Mouse (Mus musculus) frontal cortex, postnatal 10 days (tissue): ENCODE measurements at regions not wholly inside any gene's neighbourhood (a gene's known extent, or its start where the extent isn't known, plus 50 kb on each side); places are given as distances from the start of the nearest gene placed in this dataset.

Source experiments
- DNase-seq, 2 experiments: peaks; one replicate each; pipeline ENCODE4 v3.0.0; 2022; ENCODE audit warnings: low spot score in 2 of 2, mixed read lengths in 1 of 2

DNA sequence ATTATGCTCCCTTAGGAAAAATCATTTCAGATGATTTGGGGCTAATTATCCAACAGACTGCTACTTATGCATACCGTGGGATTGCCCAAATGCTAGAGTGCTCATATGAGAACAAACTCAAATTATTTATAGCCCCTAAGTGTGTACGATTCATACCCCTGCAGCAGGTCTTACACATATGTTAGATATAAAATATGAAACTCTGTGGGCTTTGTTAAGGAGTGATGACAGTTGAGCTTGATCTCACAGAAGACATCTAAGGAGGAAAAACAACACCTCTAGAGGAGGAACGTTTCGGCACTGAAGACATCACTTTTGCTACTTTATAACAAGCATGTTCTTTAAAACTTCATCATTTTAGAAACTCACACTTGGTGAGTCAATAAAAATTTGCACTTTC lies 1379.3 kb downstream of the Defb40 start:
- no peak for DNase-seq

- DNase-seq: no peak
Measured at GRCm38 (mm10) chr8:17596559-17596958, 1381.5 kb downstream of the Defb40 start.

- no peak for DNase-seq
Measured at GRCm38 (mm10) chr8:17594607-17595006, 1383.4 kb downstream of the Defb40 start.

GRCm38 (mm10) chr8:17590135-17590534 lies 1387.9 kb downstream of the Defb40 start:
- DNase-seq: no peak

- DNase-seq: no peak
Measured at GRCm38 (mm10) chr8:17588189-17588588, 1389.9 kb downstream of the Defb40 start.

DNA sequence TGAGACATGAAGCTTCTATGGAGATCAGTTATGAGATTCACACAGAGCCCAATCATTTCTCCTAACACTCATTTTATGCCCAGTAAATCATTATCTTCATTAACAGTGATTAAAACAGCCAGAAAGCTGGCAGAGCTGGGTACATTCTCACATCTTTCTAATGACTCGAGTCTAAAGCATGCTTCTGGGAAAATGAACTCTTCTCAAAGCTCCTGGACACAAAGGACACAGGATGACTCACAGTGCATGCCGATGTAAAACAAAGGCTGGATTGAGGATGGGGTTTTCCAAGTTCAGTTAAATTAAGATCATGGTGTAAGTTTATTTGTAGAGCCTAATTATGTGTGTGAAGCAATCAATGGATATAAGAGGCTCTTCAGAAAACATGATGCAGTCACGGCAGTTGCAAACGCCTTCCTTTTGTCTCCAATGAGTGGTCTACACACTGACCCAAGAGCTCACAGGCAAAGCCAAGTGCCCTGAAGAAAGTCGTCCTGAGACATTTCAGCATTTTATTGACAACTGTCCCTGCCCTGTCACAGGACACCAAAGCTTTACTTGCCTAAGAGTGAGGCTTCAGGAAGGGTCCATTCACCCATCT lies 1390.7 kb downstream of the Defb40 start:
- DNase-seq: no peak
